Mouse (Mus musculus): ENCODE measurements around the gene Ptov1. TPM values are rescaled to one million over a fixed set of nuclear protein-coding genes. Genes with fewer than 3 reads are reported as not detected.
A peak's percentile ranks its signal among the peaks of the same experiment; 100 is the strongest.

Ptov1 gene
- polyA plus RNA-seq, 1 experiment = 298 TPM

GRCm38 (mm10) chr7:44857042-44857552, 12.5 kb downstream of the Ptov1 start, which contains the start of gene Pnkp:
Gene Pnkp (plus strand): TSS chr7:44857139.
- H3K36me3 ChIP-seq (ENCODE audit: control insufficient read depth, insufficient read depth) = peaks cover 5% of the 10 kb centered on the region
- H3K27me3 ChIP-seq (ENCODE audit: control insufficient read depth, insufficient read depth, insufficient read length) = no peaks in the 10 kb centered on the region
- peak within 1 kb of the TSS; percentile 53 for H3ac ChIP-seq (ENCODE audit: control insufficient read depth, insufficient read length)
- H3K79me2 ChIP-seq (ENCODE audit: control insufficient read depth, insufficient read depth) = peaks cover 8% of the 10 kb centered on the region
- TF ChIP-seq REST (IDR thresholded peaks at IDR 0.05; ENCODE audit: insufficient read depth, insufficient read length) (no peak), USF1 (IDR thresholded peaks at IDR 0.05; ENCODE audit: low read depth) (no peak), CEBPB (IDR thresholded peaks at IDR 0.05; ENCODE audit: insufficient read depth, poor library complexity, severe bottlenecking) (peak; percentile 44; the same call in 1 of the 2 replicates), POLR2AphosphoS2 (IDR thresholded peaks at IDR 0.05; ENCODE audit: insufficient read length, low read depth) (peak; percentile 74), POLR2A (IDR thresholded peaks at IDR 0.05; ENCODE audit: insufficient read length, low read depth) (peak; percentile 65), E2F4 (IDR thresholded peaks at IDR 0.05; ENCODE audit: insufficient read depth) (no peak), TCF3 (IDR thresholded peaks at IDR 0.05; ENCODE audit: insufficient read length, low read depth) (no peak), SRF (IDR thresholded peaks at IDR 0.05; ENCODE audit: control insufficient read depth, insufficient read length, low read depth) (no peak), MYOG (IDR thresholded peaks at IDR 0.05; ENCODE audit: control insufficient read depth in 1 of 3, insufficient read depth in 1 of 3, insufficient read length in 2 of 3, low read depth in 2 of 3) (no peak), MYOD1 (IDR thresholded peaks at IDR 0.05; ENCODE audit: control insufficient read depth in 1 of 3, insufficient read length in 2 of 3, low read depth in 2 of 3) (no peak), MAX (IDR thresholded peaks at IDR 0.05; ENCODE audit: low read depth) (no peak), TCF12 (IDR thresholded peaks at IDR 0.05; ENCODE audit: insufficient read depth, poor library complexity, severe bottlenecking) (no peak)
- H3K4me3 ChIP-seq = peak within 1 kb of the TSS; percentile 64
- peak within 1 kb of the TSS; percentile 84 for H3K4me2 ChIP-seq (ENCODE audit: low read depth)

GRCm38 (mm10) chr7:44856265-44856916, 13.2 kb downstream of the Ptov1 start:
- no peak overlapping the region for H3ac ChIP-seq (ENCODE audit: control insufficient read depth, insufficient read length)
- peak overlapping the region; percentile 84 for H3K4me2 ChIP-seq (ENCODE audit: low read depth)
- peaks cover 1% of the 10 kb centered on the region for H3K36me3 ChIP-seq (ENCODE audit: control insufficient read depth, insufficient read depth)
- peak overlapping the region; percentile 64 for H3K4me3 ChIP-seq
- H3K79me2 ChIP-seq (ENCODE audit: control insufficient read depth, insufficient read depth) = peaks cover 15% of the 10 kb centered on the region
- TF ChIP-seq CEBPB (IDR thresholded peaks at IDR 0.05; ENCODE audit: insufficient read depth, poor library complexity, severe bottlenecking) (0 out of 2 replicates have a peak, but pooled peaks have one; percentile 2), POLR2A (IDR thresholded peaks at IDR 0.05; ENCODE audit: insufficient read length, low read depth) (no peak), TCF3 (IDR thresholded peaks at IDR 0.05; ENCODE audit: insufficient read length, low read depth) (no peak), USF1 (IDR thresholded peaks at IDR 0.05; ENCODE audit: low read depth) (no peak), POLR2AphosphoS2 (IDR thresholded peaks at IDR 0.05; ENCODE audit: insufficient read length, low read depth) (peak; percentile 21)
- H3K27me3 ChIP-seq (ENCODE audit: control insufficient read depth, insufficient read depth, insufficient read length) = no peaks in the 10 kb centered on the region

- H3K4me2 ChIP-seq (ENCODE audit: low read depth) = peak overlapping the region; percentile 77
- H3K79me2 ChIP-seq (ENCODE audit: control insufficient read depth, insufficient read depth) = peaks cover 27% of the 10 kb centered on the region
- H3K27me3 ChIP-seq (ENCODE audit: control insufficient read depth, insufficient read depth, insufficient read length) = no peaks in the 10 kb centered on the region
- H3ac ChIP-seq (ENCODE audit: control insufficient read depth, insufficient read length) = no peak overlapping the region
- H3K4me3 ChIP-seq = peak overlapping the region; percentile 30
- TF ChIP-seq E2F4 (IDR thresholded peaks at IDR 0.05; ENCODE audit: insufficient read depth) = no peak
- no peak for TF ChIP-seq TCF3 (IDR thresholded peaks at IDR 0.05; ENCODE audit: insufficient read length, low read depth)
- TF ChIP-seq USF1 (IDR thresholded peaks at IDR 0.05; ENCODE audit: low read depth) = no peak
- no peak for TF ChIP-seq TCF12 (IDR thresholded peaks at IDR 0.05; ENCODE audit: insufficient read depth, poor library complexity, severe bottlenecking)
- TF ChIP-seq CEBPB (IDR thresholded peaks at IDR 0.05; ENCODE audit: insufficient read depth, poor library complexity, severe bottlenecking) = no peak
- no peak for TF ChIP-seq POLR2AphosphoS2 (IDR thresholded peaks at IDR 0.05; ENCODE audit: insufficient read length, low read depth)
- no peak for TF ChIP-seq POLR2A (IDR thresholded peaks at IDR 0.05; ENCODE audit: insufficient read length, low read depth)
- H3K36me3 ChIP-seq (ENCODE audit: control insufficient read depth, insufficient read depth) = no peaks in the 10 kb centered on the region
Observed at GRCm38 (mm10) chr7:44855036-44855435, 14.6 kb downstream of the Ptov1 start.

- no peak for TF ChIP-seq MAX (IDR thresholded peaks at IDR 0.05; ENCODE audit: low read depth)
- peak; percentile 86 for TF ChIP-seq POLR2AphosphoS2 (IDR thresholded peaks at IDR 0.05; ENCODE audit: insufficient read length, low read depth)
- TF ChIP-seq TCF3 (IDR thresholded peaks at IDR 0.05; ENCODE audit: insufficient read length, low read depth) = no peak
- TF ChIP-seq TCF12 (IDR thresholded peaks at IDR 0.05; ENCODE audit: insufficient read depth, poor library complexity, severe bottlenecking) = no peak
- peak; percentile 56 for TF ChIP-seq POLR2A (IDR thresholded peaks at IDR 0.05; ENCODE audit: insufficient read length, low read depth)
- TF ChIP-seq USF1 (IDR thresholded peaks at IDR 0.05; ENCODE audit: low read depth) = no peak
- TF ChIP-seq REST (IDR thresholded peaks at IDR 0.05; ENCODE audit: insufficient read depth, insufficient read length) = no peak
- TF ChIP-seq CEBPB (IDR thresholded peaks at IDR 0.05; ENCODE audit: insufficient read depth, poor library complexity, severe bottlenecking) = no peak
- no peak for TF ChIP-seq MYOG (IDR thresholded peaks at IDR 0.05; ENCODE audit: control insufficient read depth in 1 of 3, insufficient read depth in 1 of 3, insufficient read length in 2 of 3, low read depth in 2 of 3)
- no peak for TF ChIP-seq E2F4 (IDR thresholded peaks at IDR 0.05; ENCODE audit: insufficient read depth)
- no peak for TF ChIP-seq MYOD1 (IDR thresholded peaks at IDR 0.05; ENCODE audit: control insufficient read depth in 1 of 3, insufficient read length in 2 of 3, low read depth in 2 of 3)
- TF ChIP-seq SRF (IDR thresholded peaks at IDR 0.05; ENCODE audit: control insufficient read depth, insufficient read length, low read depth) = no peak
- Histone ChIP-seq H3K4me2 (ENCODE audit: low read depth) (peak overlapping the region; percentile 77), H3ac (ENCODE audit: control insufficient read depth, insufficient read length) (peak overlapping the region; percentile 12), H3K79me2 (ENCODE audit: control insufficient read depth, insufficient read depth) (peaks cover 26% of the 10 kb centered on the region), H3K36me3 (ENCODE audit: control insufficient read depth, insufficient read depth) (no peaks in the 10 kb centered on the region), H3K27me3 (ENCODE audit: control insufficient read depth, insufficient read depth, insufficient read length) (no peaks in the 10 kb centered on the region), H3K4me3 (peak overlapping the region; percentile 30)
Observed at GRCm38 (mm10) chr7:44854356-44855031, 15.1 kb downstream of the Ptov1 start.

All from myocyte (in vitro differentiated cells).